Mouse (Mus musculus): ENCODE data around the gene Calml4.
"Not testable (repeated sequence)": the region's sequence is repeated elsewhere in the genome, so short reads cannot be mapped to it uniquely, and the experiment has no call there.

Calml4 gene

GRCm38 (mm10) chr9:62857719-62858261, at the start of gene Calml4:
Gene Calml4 (plus strand): TSS chr9:62858080.
- no peak for DNase-seq (ENCODE audit: low read depth, low spot score)

- DNase-seq (ENCODE audit: low read depth, low spot score): no peak
These were observed 47.8 kb upstream of the Calml4 start for GRCm38 (mm10) chr9:62810095-62810494.

GRCm38 (mm10) chr9:62810543-62811515, 47.1 kb upstream of the Calml4 start:
- DNase-seq (ENCODE audit: low read depth, low spot score): peak; percentile 62

- peak; percentile 90 for DNase-seq (ENCODE audit: low read depth, low spot score)
These were observed 46.3 kb upstream of the Calml4 start, which contains the start of gene Fem1b for GRCm38 (mm10) chr9:62811516-62812121. Gene Fem1b (minus strand): TSS chr9:62811934.

- DNase-seq (ENCODE audit: low read depth, low spot score): peak; percentile 34
These were observed 45.4 kb upstream of the Calml4 start for GRCm38 (mm10) chr9:62812216-62813049.

GRCm38 (mm10) chr9:62814751-62815150, 43.1 kb upstream of the Calml4 start:
- DNase-seq (ENCODE audit: low read depth, low spot score): no peak

GRCm38 (mm10) chr9:62816323-62817098, 41.4 kb upstream of the Calml4 start:
- DNase-seq (ENCODE audit: low read depth, low spot score): peak; percentile 40

GRCm38 (mm10) chr9:62817099-62817571, 40.7 kb upstream of the Calml4 start:
- DNase-seq (ENCODE audit: low read depth, low spot score): peak; percentile 48

GRCm38 (mm10) chr9:62817828-62818614, 39.9 kb upstream of the Calml4 start:
- DNase-seq (ENCODE audit: low read depth, low spot score): no peak

GRCm38 (mm10) chr9:62819494-62819893, 38.4 kb upstream of the Calml4 start:
- no peak for DNase-seq (ENCODE audit: low read depth, low spot score)

GRCm38 (mm10) chr9:62819910-62820309, 38.0 kb upstream of the Calml4 start:
- DNase-seq (ENCODE audit: low read depth, low spot score): not testable (repeated sequence)

GRCm38 (mm10) chr9:62820829-62821228, 37.1 kb upstream of the Calml4 start:
- DNase-seq (ENCODE audit: low read depth, low spot score): no peak

- DNase-seq (ENCODE audit: low read depth, low spot score): no peak
These were observed 36.1 kb upstream of the Calml4 start for GRCm38 (mm10) chr9:62821811-62822210.

- no peak for DNase-seq (ENCODE audit: low read depth, low spot score)
These were observed 32.0 kb upstream of the Calml4 start for GRCm38 (mm10) chr9:62825791-62826393.

GRCm38 (mm10) chr9:62826456-62826855, 31.4 kb upstream of the Calml4 start:
- no peak for DNase-seq (ENCODE audit: low read depth, low spot score)

GRCm38 (mm10) chr9:62827939-62828652, 29.8 kb upstream of the Calml4 start:
- DNase-seq (ENCODE audit: low read depth, low spot score): no peak

- DNase-seq (ENCODE audit: low read depth, low spot score): peak; percentile 97
These were observed 29.2 kb upstream of the Calml4 start for GRCm38 (mm10) chr9:62828662-62829086.

GRCm38 (mm10) chr9:62829877-62830276, 28.0 kb upstream of the Calml4 start:
- no peak for DNase-seq (ENCODE audit: low read depth, low spot score)

- no peak for DNase-seq (ENCODE audit: low read depth, low spot score)
These were observed 23.0 kb upstream of the Calml4 start for GRCm38 (mm10) chr9:62834906-62835305.

Data from A20 (cell line).